Mouse (Mus musculus): ENCODE measurements around the gene Cbx1. TPM values are rescaled to one million over a fixed set of nuclear protein-coding genes. Genes with fewer than 3 reads are reported as not detected.

Cbx1 gene
- total and polyA plus RNA-seq, 3 experiments = 8.4 to 36.9 (median 34.8) TPM

- Histone ChIP-seq H3K27me3 (ENCODE audit: control insufficient read depth, insufficient read depth, low read length) (no peaks in the 10 kb centered on the region), H3K9ac (ENCODE audit: low read depth, low read length) (no peak overlapping the region), H3K4me3 (no peak overlapping the region), H3K79me2 (replicated peaks; ENCODE audit: control insufficient read depth, insufficient read depth, low read length) (no peaks in the 10 kb centered on the region), H3K36me3 (ENCODE audit: control insufficient read depth, insufficient read depth, low read length) (peaks cover 9% of the 10 kb centered on the region), H3K27ac (no peak overlapping the region), H3K4me1 (ENCODE audit: control insufficient read depth, insufficient read depth, low read length) (no peaks in the 10 kb centered on the region)
- DNase-seq = no peak
- TF ChIP-seq CTCF (IDR thresholded peaks at IDR 0.05) = no peak
- no peak for TF ChIP-seq EP300 (IDR thresholded peaks at IDR 0.05; ENCODE audit: insufficient read depth, low read depth, low read length)
- TF ChIP-seq POLR2A (IDR thresholded peaks at IDR 0.05; ENCODE audit: insufficient read depth, low read depth, low read length) = no peak
- 90% methylated on average over 5 of the region's 5 CpGs for WGBS
- intact Hi-C loops (cut with DNase I) = no loop called here
These were observed 25.0 kb downstream of the Cbx1 start for GRCm38 (mm10) chr11:96813920-96814319.

DNA sequence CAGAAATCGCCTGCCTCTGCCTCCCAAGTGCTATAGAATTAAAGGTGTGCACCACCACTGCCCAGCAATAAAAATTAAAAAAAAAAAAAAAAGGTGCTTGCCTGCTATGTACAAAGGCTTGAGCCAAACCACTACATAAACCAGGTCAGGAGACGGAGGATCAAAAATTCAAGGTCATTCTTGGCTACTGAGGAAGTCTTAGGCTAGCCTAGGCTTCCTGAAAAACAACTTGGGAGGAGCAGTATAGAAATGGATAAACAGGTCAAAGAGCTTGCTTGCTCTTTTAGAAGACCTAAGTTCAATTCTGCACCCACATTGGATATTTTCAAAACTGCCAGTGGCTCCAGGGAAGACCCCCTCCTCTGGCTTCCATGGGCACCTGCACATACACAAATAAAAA lies 25.5 kb downstream of the Cbx1 start:
- Histone ChIP-seq H3K4me3 (no peak overlapping the region), H3K27me3 (ENCODE audit: control insufficient read depth, insufficient read depth, low read length) (no peaks in the 10 kb centered on the region), H3K27ac (no peak overlapping the region), H3K79me2 (replicated peaks; ENCODE audit: control insufficient read depth, insufficient read depth, low read length) (no peaks in the 10 kb centered on the region), H3K36me3 (ENCODE audit: control insufficient read depth, insufficient read depth, low read length) (peaks cover 9% of the 10 kb centered on the region), H3K4me1 (ENCODE audit: control insufficient read depth, insufficient read depth, low read length) (no peaks in the 10 kb centered on the region), H3K9ac (ENCODE audit: low read depth, low read length) (no peak overlapping the region)
- WGBS = 64% methylated on average over 2 of the region's 2 CpGs
- intact Hi-C loops (cut with DNase I) = no loop called here
- no peak for DNase-seq
- TF ChIP-seq CTCF (IDR thresholded peaks at IDR 0.05) (no peak), POLR2A (IDR thresholded peaks at IDR 0.05; ENCODE audit: insufficient read depth, low read depth, low read length) (no peak), EP300 (IDR thresholded peaks at IDR 0.05; ENCODE audit: insufficient read depth, low read depth, low read length) (no peak)

DNA sequence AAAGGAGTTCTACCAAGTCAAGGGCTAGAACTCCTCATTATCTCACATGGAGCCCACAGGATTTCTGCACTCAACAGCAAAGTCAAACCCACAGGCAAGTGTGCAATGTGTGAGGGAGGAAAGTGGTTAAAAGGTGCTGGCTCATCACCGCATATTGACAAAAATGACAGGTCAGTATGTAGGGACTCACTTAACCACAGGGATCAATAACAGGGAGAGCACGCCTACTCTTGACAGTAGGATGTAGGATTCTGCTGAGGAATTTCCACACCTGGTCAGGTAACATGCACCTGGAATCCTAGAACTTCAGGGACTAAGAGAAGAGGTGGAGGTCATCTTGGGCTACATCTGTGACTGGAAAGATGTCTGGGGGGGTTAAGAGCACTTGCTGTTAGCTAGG lies 27.0 kb downstream of the Cbx1 start:
- peaks cover 9% of the 10 kb centered on the region for H3K36me3 ChIP-seq (ENCODE audit: control insufficient read depth, insufficient read depth, low read length)
- H3K4me1 ChIP-seq (ENCODE audit: control insufficient read depth, insufficient read depth, low read length) = no peaks in the 10 kb centered on the region
- no peak overlapping the region for H3K27ac ChIP-seq
- H3K4me3 ChIP-seq = no peak overlapping the region
- intact Hi-C loops (cut with DNase I) = no loop called here
- no peak for DNase-seq
- H3K9ac ChIP-seq (ENCODE audit: low read depth, low read length) = no peak overlapping the region
- TF ChIP-seq POLR2A (IDR thresholded peaks at IDR 0.05; ENCODE audit: insufficient read depth, low read depth, low read length) = no peak
- no peak for TF ChIP-seq EP300 (IDR thresholded peaks at IDR 0.05; ENCODE audit: insufficient read depth, low read depth, low read length)
- TF ChIP-seq CTCF (IDR thresholded peaks at IDR 0.05) = no peak
- WGBS = 100% methylated on average over 2 of the region's 2 CpGs
- no peaks in the 10 kb centered on the region for H3K79me2 ChIP-seq (replicated peaks; ENCODE audit: control insufficient read depth, insufficient read depth, low read length)
- H3K27me3 ChIP-seq (ENCODE audit: control insufficient read depth, insufficient read depth, low read length) = no peaks in the 10 kb centered on the region

GRCm38 (mm10) chr11:96816494-96816893 lies 27.6 kb downstream of the Cbx1 start:
- no peak for TF ChIP-seq POLR2A (IDR thresholded peaks at IDR 0.05; ENCODE audit: insufficient read depth, low read depth, low read length)
- TF ChIP-seq CTCF (IDR thresholded peaks at IDR 0.05) = no peak
- TF ChIP-seq EP300 (IDR thresholded peaks at IDR 0.05; ENCODE audit: insufficient read depth, low read depth, low read length) = no peak
- H3K4me1 ChIP-seq (ENCODE audit: control insufficient read depth, insufficient read depth, low read length) = no peaks in the 10 kb centered on the region
- H3K9ac ChIP-seq (ENCODE audit: low read depth, low read length) = no peak overlapping the region
- H3K79me2 ChIP-seq (replicated peaks; ENCODE audit: control insufficient read depth, insufficient read depth, low read length) = no peaks in the 10 kb centered on the region
- H3K27ac ChIP-seq = no peak overlapping the region
- 89% methylated on average over 1 of the region's 1 CpGs for WGBS
- intact Hi-C loops (cut with DNase I) = no loop called here
- no peak overlapping the region for H3K4me3 ChIP-seq
- DNase-seq = no peak
- no peaks in the 10 kb centered on the region for H3K27me3 ChIP-seq (ENCODE audit: control insufficient read depth, insufficient read depth, low read length)
- peaks cover 9% of the 10 kb centered on the region for H3K36me3 ChIP-seq (ENCODE audit: control insufficient read depth, insufficient read depth, low read length)

DNA sequence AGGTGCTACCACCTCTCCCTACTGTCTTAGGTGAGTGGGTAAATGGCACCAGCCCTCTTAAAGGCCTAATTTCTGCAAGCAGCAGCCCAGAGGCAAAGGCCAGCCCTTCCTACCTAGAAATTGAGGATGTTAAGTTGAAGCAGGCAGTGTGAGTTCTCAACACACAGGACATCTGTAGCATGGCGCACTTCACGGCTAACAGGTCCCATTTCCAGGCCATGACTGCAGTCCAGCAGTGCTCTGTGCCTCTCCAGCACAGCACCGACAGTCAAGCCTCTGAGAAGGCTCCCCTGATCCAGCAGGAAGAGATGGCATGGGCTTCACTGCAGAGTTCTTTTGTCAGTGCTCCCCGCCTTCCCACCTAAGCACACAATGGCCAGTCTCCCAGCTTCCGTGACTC lies 28.1 kb downstream of the Cbx1 start:
- 81% methylated on average over 5 of the region's 5 CpGs for WGBS
- Histone ChIP-seq H3K27me3 (ENCODE audit: control insufficient read depth, insufficient read depth, low read length) (no peaks in the 10 kb centered on the region), H3K4me3 (no peak overlapping the region), H3K36me3 (ENCODE audit: control insufficient read depth, insufficient read depth, low read length) (peaks cover 9% of the 10 kb centered on the region), H3K27ac (no peak overlapping the region), H3K4me1 (ENCODE audit: control insufficient read depth, insufficient read depth, low read length) (no peaks in the 10 kb centered on the region), H3K79me2 (replicated peaks; ENCODE audit: control insufficient read depth, insufficient read depth, low read length) (no peaks in the 10 kb centered on the region), H3K9ac (ENCODE audit: low read depth, low read length) (no peak overlapping the region)
- intact Hi-C loops (cut with DNase I) = no loop called here
- no peak for DNase-seq
- no peak for TF ChIP-seq EP300 (IDR thresholded peaks at IDR 0.05; ENCODE audit: insufficient read depth, low read depth, low read length)

GRCm38 (mm10) chr11:96818128-96818710 lies 29.3 kb downstream of the Cbx1 start:
- no peaks in the 10 kb centered on the region; the same call in none of the 2 replicates for H3K79me2 ChIP-seq (replicated peaks; ENCODE audit: control insufficient read depth, insufficient read depth, low read length)
- 69% methylated on average over 8 of the region's 8 CpGs for WGBS
- intact Hi-C loops (cut with DNase I) = no loop called here
- TF ChIP-seq POLR2A (IDR thresholded peaks at IDR 0.05; ENCODE audit: insufficient read depth, low read depth, low read length) = no peak
- TF ChIP-seq EP300 (IDR thresholded peaks at IDR 0.05; ENCODE audit: insufficient read depth, low read depth, low read length) = no peak
- no peak for TF ChIP-seq CTCF (IDR thresholded peaks at IDR 0.05)
- DNase-seq = no peak
- H3K9ac ChIP-seq (ENCODE audit: low read depth, low read length) = no peak overlapping the region
- H3K4me1 ChIP-seq (ENCODE audit: control insufficient read depth, insufficient read depth, low read length) = peaks cover 6% of the 10 kb centered on the region
- no peak overlapping the region for H3K4me3 ChIP-seq
- peaks cover 9% of the 10 kb centered on the region for H3K36me3 ChIP-seq (ENCODE audit: control insufficient read depth, insufficient read depth, low read length)
- H3K27ac ChIP-seq = no peak overlapping the region
- H3K27me3 ChIP-seq (ENCODE audit: control insufficient read depth, insufficient read depth, low read length) = no peaks in the 10 kb centered on the region
